Mouse (Mus musculus) limb, embryonic 14.5 days (tissue): ENCODE measurements around the gene Tube1. TPM values are rescaled to one million over a fixed set of nuclear protein-coding genes. Genes with fewer than 3 reads are reported as not detected.

Experiments
- ATAC-seq: fragments of 200-750 bp; cut with Nextera tagmentation; 2 replicates; pipeline ENCODE4 v1.8.0; 2017; ENCODE audit warnings: low read depth, moderate number of reproducible peaks, moderate TSS enrichment; ENCODE audit not compliant: low FRiP score
- DNase-seq: peaks from one replicate; pipeline ENCODE4 v3.0.0-alpha.2; 2015; ENCODE audit warnings: low spot score
- H3K27ac ChIP-seq: fragments of 300-500 bp; sonication (generic); replicated peaks from 2 replicates; pipeline ENCODE4 v1.5.1; 2014; ENCODE audit warnings: low read depth, mild to moderate bottlenecking, low read length, moderate library complexity, mixed read lengths
- H3K27me3 ChIP-seq: fragments of 300-500 bp; sonication (generic); 2 replicates; pipeline ENCODE4 v1.6.1; 2014; ENCODE audit warnings: low read length, mixed read lengths; ENCODE audit not compliant: control insufficient read depth, insufficient read depth
- H3K36me3 ChIP-seq: fragments of 300-500 bp; sonication (generic); 2 replicates; pipeline ENCODE4 v1.6.1; 2014; ENCODE audit warnings: mild to moderate bottlenecking, low read length, moderate library complexity, mixed read lengths; ENCODE audit not compliant: control insufficient read depth, insufficient read depth
- H3K4me1 ChIP-seq: fragments of 300-500 bp; sonication (generic); 2 replicates; pipeline ENCODE4 v1.6.1; 2014; ENCODE audit warnings: antibody characterized with exemption, low read length, mixed read lengths; ENCODE audit not compliant: control insufficient read depth, insufficient read depth
- H3K4me2 ChIP-seq: fragments of 300-500 bp; sonication (generic); replicated peaks from 2 replicates; pipeline ENCODE4 v1.6.1; 2014; ENCODE audit warnings: low read depth, mild to moderate bottlenecking, low read length, moderate library complexity; ENCODE audit not compliant: severe bottlenecking
- H3K4me3 ChIP-seq: fragments of 300-500 bp; sonication (generic); replicated peaks from 2 replicates; pipeline ENCODE4 v1.5.1; 2014; ENCODE audit warnings: low read length
- H3K9ac ChIP-seq: fragments of 300-500 bp; sonication (generic); 2 replicates; pipeline ENCODE4 v1.6.1; 2014; ENCODE audit warnings: mild to moderate bottlenecking, low read depth, low read length, moderate library complexity; ENCODE audit not compliant: severe bottlenecking
- H3K9me3 ChIP-seq: fragments of 300-500 bp; sonication (generic); 2 replicates; pipeline ENCODE4 v1.6.1; 2016; ENCODE audit warnings: low read length; ENCODE audit not compliant: control insufficient read depth
- POLR2A ChIP-seq: fragments of 200-500 bp; IDR thresholded peaks from 2 replicates; pipeline ENCODE4 v1.8.0; 2012; ENCODE audit warnings: inconsistent platforms, mild to moderate bottlenecking, moderate library complexity, borderline replicate concordance; ENCODE audit not compliant: insufficient read depth, insufficient read length; ENCODE audit errors: extremely low read depth
- WGBS: fragments of 180-500 bp; shearing (Covaris S2); extraction: QIAGEN DNeasy Blood & Tissue Kit; methylation state at CpG from one replicate; pipeline ENCODE4 v1.1.7; 2014; 5-methylcytosine and 5-hydroxymethylcytosine counted together
- polyA plus RNA-seq, 2 experiments: library from polyadenylated mRNA; depleted of rRNA in 1 of 2; stranded (reverse) in 1 of 2; unstranded in 1 of 2; fragments of >200 nt; fragmentation: Nextera tagmentation in 1 of 2; extraction: Ambion mirVana in 1 of 2; gene quantifications; 2 replicates each; pipeline versions ENCODE4 v1.2.1 to v1.2.3; 2012 to 2014

Tube1 gene
- polyA plus RNA-seq, 2 experiments = 18.0 to 21.1 TPM

DNA sequence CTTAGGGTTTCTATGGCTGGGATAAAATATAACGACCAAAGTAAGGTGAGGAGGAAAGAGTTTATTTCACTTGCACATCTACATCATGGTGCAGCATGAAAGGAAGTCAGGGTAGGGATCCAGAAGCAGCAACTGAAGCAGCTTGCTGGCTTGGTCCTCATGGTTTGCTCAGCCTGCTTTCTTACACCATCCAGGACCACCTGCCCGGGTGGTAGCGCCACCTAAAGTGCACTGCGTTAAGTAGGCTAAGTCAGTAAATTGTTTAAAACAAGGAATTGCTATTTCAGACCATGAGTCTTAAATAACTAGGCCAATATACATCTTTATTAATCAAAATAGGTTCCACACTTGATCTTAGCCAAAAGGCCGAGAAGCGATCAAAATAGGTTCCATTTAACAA lies 5.0 kb downstream of the Tube1 start:
- no peak overlapping the region for H3K9ac ChIP-seq
- no peaks in the 10 kb centered on the region for H3K27me3 ChIP-seq
- H3K4me2 ChIP-seq = no peak overlapping the region
- H3K36me3 ChIP-seq = peaks cover 41% of the 10 kb centered on the region
- no peak for TF ChIP-seq POLR2A
- H3K9me3 ChIP-seq = no peaks in the 10 kb centered on the region
- H3K27ac ChIP-seq = no peak overlapping the region
- DNase-seq (no peak), ATAC-seq (no peak)
- 84% methylated on average over 6 of the region's 6 CpGs for WGBS
- 0 out of 2 replicates have a peak, but pooled peaks cover 5% of the 10 kb centered on the region for H3K4me1 ChIP-seq
- no peak overlapping the region for H3K4me3 ChIP-seq

DNA sequence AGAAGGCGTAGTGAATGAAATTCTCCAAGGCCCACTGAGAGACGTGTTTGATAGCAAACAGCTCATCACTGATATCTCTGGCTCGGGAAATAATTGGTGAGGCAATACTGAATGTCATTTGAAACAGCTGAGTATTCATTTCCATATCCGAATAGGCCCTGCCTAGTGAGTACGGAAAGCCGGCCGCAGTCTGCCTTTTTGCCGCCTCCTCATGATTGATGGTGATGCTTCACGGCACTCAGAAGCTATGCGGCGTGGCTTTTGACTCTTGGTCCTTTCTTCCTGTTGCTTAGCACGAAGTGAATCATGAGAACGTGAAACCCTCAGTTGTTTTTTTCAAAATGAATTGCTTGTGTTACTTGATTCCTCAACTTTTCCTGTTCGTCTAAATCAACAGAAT lies 7.1 kb downstream of the Tube1 start:
- Histone ChIP-seq H3K36me3 (peaks cover 59% of the 10 kb centered on the region), H3K27me3 (no peaks in the 10 kb centered on the region), H3K4me2 (no peak overlapping the region), H3K9me3 (no peaks in the 10 kb centered on the region), H3K27ac (no peak overlapping the region), H3K4me1 (no peaks in the 10 kb centered on the region), H3K9ac (no peak overlapping the region), H3K4me3 (no peak overlapping the region)
- WGBS = 77% methylated on average over 14 of the region's 14 CpGs
- no peak for TF ChIP-seq POLR2A
- DNase-seq = no peak
- ATAC-seq = no peak

GRCm38 (mm10) chr10:39141401-39141800 lies 7.6 kb downstream of the Tube1 start:
- Histone ChIP-seq H3K4me2 (no peak overlapping the region), H3K27ac (no peak overlapping the region), H3K36me3 (peaks cover 61% of the 10 kb centered on the region), H3K27me3 (no peaks in the 10 kb centered on the region), H3K9me3 (no peaks in the 10 kb centered on the region), H3K9ac (no peak overlapping the region), H3K4me3 (no peak overlapping the region), H3K4me1 (no peaks in the 10 kb centered on the region)
- no peak for TF ChIP-seq POLR2A
- 93% methylated on average over 2 of the region's 2 CpGs for WGBS
- ATAC-seq (no peak), DNase-seq (no peak)

GRCm38 (mm10) chr10:39142216-39142615 lies 8.4 kb downstream of the Tube1 start:
- H3K9ac ChIP-seq = no peak overlapping the region
- TF ChIP-seq POLR2A = no peak
- H3K27me3 ChIP-seq = no peaks in the 10 kb centered on the region
- H3K4me2 ChIP-seq = no peak overlapping the region
- no peak for ATAC-seq
- H3K4me1 ChIP-seq = no peaks in the 10 kb centered on the region
- WGBS = 90% methylated on average over 12 of the region's 12 CpGs
- DNase-seq = no peak
- peaks cover 67% of the 10 kb centered on the region for H3K36me3 ChIP-seq
- no peaks in the 10 kb centered on the region for H3K9me3 ChIP-seq
- H3K27ac ChIP-seq = no peak overlapping the region
- no peak overlapping the region for H3K4me3 ChIP-seq

DNA sequence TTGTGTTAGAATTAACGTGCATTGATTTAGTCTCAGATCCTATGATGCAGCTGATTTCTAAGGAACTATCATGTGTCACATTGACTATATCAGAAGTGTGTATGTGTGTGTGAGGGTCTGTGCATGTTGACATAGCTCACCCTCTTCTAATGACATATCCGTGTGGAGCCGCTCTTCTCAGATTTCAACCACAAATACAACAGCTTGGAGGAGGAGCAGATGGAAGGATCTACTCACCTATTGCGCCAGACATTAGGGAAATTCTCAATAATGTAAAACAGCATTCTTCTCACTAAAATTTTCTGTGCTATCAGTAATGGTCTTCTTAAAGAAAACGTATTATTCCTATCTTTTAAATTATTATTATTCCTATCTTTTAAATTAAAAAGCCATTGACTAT lies 22.9 kb downstream of the Tube1 start:
- ATAC-seq = no peak

DNA sequence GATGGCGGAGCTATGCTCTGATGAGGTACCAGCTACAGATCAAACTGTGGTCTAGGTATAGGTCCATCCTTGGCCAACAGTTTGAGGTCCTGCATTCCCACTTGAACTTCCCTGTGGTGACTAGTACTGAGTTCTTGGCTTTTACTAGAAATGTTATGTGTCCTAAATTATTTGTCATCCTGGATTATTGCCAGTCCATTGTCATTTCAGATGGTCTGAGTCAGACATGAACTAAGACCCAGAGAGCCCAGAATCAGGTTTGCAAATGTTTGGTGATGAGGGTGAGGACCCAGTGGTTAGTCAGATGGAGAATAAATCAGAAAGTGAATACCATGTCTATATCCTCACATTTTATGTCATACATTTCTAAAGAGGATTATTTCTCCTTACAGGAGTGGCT lies 23.5 kb downstream of the Tube1 start:
- no peak overlapping the region for H3K27ac ChIP-seq
- no peak for ATAC-seq
- WGBS = 81% methylated on average over 1 of the region's 1 CpGs

More for the DNA sequence above, 22.9 kb downstream of the Tube1 start:
- no peaks in the 10 kb centered on the region for H3K36me3 ChIP-seq
- no peaks in the 10 kb centered on the region for H3K27me3 ChIP-seq
- DNase-seq = no peak
- TF ChIP-seq POLR2A = no peak
- no peak overlapping the region for H3K27ac ChIP-seq
- WGBS = 83% methylated on average over 5 of the region's 5 CpGs
- no peak overlapping the region for H3K4me3 ChIP-seq
- H3K4me2 ChIP-seq = no peak overlapping the region
- no peaks in the 10 kb centered on the region for H3K4me1 ChIP-seq
- no peaks in the 10 kb centered on the region for H3K9me3 ChIP-seq
- H3K9ac ChIP-seq = no peak overlapping the region

More for the DNA sequence above, 23.5 kb downstream of the Tube1 start:
- H3K27me3 ChIP-seq = no peaks in the 10 kb centered on the region
- no peak overlapping the region for H3K4me2 ChIP-seq
- no peaks in the 10 kb centered on the region for H3K4me1 ChIP-seq
- H3K9ac ChIP-seq = no peak overlapping the region
- no peak for TF ChIP-seq POLR2A
- no peaks in the 10 kb centered on the region for H3K36me3 ChIP-seq
- no peak for DNase-seq
- H3K4me3 ChIP-seq = no peak overlapping the region
- H3K9me3 ChIP-seq = no peaks in the 10 kb centered on the region
